Mouse (Mus musculus) T-helper 1 cell (primary cell): ENCODE results near the gene Wfdc1.

ENCODE experiments used
- in situ Hi-C: fragments of 300-600 bp; cut with MboI, MseI; formaldehyde crosslinking; loops from one replicate; pipeline ENCODE4 v1.15.1; 2025; ENCODE audit warnings: high pct_unique_total_duplicates

The Wfdc1 gene

DNA sequence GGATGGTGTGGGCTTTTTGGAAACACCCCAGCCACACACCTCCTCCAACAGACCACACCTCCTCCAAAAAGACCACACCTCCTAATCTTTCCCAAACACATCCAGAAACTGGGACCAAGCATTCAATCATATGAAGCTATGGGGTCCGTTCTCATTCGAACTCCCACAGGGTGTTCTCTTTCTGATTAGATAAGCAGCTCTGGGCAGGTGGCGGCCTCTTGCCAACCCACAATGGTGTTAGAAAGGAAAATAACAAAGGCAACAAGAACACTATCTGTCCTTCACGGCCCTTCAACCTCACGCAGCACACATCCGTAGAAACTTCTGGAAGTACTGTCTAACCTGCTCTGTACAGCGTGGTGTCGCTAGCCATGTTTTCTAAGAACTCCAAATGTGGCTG, 60.9 kb downstream of the Wfdc1 start:
- in situ Hi-C loops = no loop called here

DNA sequence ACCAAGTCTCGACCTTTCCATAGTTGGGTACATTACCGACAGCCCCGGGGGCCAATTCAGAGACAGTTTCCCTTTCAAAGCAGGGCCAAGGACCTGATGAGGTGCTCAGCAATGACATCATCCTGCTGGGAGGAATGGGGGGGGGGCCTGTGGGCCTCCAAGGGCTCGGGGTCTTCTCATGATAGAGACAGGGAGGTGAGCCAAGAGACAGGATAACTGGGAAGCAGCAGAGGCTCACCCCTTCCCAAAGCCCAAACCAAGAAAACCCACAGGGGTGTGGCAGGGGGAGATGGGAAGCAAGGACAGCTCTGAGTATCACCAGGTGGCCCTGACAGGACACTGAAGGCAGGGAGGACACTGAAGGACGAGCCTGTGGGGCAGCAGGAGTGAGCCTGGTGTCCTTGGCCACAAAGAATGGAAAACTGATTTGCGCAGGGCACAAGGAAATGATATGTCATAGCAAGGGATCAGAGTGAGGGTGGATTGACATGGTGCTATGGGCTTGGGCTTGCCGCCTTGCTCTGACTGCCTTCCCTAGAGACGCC, 62.3 kb downstream of the Wfdc1 start:
- in situ Hi-C loops = no loop called here

DNA sequence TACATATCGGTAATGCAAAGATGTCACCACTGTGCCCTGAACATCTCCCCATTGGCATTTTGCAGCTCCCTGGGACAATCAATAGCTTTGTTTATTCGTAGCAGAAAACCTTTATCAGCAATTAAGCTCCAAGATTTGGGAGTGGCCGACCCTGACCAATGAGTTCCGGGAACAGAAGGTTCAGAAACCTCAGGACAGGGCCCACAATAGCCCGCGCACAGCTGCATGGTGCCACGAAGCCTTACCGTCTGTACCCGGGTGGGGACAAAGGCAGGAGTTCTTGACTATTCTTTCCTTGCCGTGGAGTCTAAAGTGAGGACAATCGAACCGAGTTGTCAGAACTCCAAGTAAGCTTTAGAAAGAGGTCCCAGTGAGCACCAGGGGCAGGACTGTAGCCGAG, 65.9 kb downstream of the Wfdc1 start:
- in situ Hi-C loops = no loop called here

DNA sequence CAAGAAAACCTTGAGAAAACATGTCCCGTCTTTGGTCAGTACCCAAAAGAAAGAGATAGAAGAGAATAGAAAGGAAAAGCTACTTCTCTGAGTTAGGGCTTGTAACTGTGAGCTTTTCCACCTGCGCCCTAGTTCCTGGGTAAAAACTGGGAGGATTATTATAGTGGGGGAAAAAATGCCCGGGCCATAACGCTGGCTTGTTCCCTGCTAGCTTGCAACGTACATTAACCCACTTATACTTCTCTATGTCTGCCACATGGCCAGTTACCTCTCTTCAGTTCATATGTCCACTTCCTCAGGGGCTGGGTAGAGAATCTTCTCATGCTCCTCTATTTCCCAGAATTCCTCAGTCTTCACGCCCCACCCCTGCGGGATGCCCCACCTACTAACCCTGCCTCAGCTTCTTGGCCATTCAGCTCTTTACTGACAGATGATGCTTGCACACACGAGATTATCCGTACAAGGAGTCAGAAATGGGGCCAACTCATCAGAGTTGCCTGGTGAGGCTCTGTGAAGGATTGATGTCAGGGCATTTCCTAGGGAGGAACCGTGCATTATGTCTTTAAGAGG, 70.3 kb downstream of the Wfdc1 start:
- in situ Hi-C loops = no loop called here

DNA sequence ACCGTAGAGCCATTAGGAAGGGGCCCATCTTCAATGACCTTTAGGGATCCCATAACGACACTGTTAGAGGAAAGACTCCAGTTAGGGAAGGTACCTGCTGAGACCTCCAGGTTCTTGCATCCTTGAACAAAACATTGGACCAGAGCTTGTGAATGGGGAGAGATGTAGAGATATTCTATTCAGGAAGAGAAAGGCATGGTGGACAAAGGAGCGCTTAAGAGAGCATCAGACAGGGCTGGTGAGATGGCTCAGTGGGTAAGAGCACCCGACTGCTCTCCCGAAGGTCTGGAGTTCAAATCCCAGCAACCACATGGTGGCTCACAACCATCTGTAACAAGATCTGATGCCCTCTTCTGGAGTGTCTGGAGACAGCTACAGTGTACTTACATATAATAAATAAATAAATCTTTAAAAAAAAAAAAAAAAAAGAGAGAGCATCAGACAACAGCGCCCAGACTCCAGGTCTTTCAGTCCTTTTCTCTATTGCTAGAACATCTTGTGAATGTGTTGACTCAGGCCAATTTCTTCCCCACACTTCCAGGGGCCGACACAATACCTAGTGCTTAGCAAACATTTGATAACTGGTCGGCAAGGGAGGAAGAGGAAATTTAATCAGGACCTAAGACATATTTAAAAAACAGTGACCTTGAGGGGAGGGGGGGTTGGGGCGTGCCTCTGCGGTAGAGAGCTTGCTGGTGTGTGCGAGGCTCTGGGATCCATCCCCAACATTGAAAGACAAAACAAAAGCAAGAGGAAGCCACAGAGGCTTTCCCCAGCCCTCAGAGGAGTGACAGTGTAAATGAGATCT, 71.1 kb downstream of the Wfdc1 start:
- in situ Hi-C loops = no loop called here
